Mouse (Mus musculus): ENCODE data around the gene Rad54l. TPM values are rescaled to one million over a fixed set of nuclear protein-coding genes. Genes with fewer than 3 reads are reported as not detected.

Gene Rad54l
- polyA plus RNA-seq, 1 experiment from 2014 or later: 10.5 TPM

GRCm38 (mm10) chr4:116070116-116070515 is 53.4 kb downstream of the Rad54l start:
- no peak overlapping the region for H3K4me2 ChIP-seq (ENCODE audit: low read length)
- H3K9me3 ChIP-seq (ENCODE audit: control insufficient read depth, low read length): no peaks in the 10 kb centered on the region
- H3K4me3 ChIP-seq (replicated peaks; ENCODE audit: low read depth, low read length): no peak overlapping the region
- peaks cover 43% of the 10 kb centered on the region for H3K36me3 ChIP-seq (ENCODE audit: control insufficient read depth, insufficient read depth, low read length)
- DNase-seq: no peak
- H3K27ac ChIP-seq (replicated peaks; ENCODE audit: low read depth, low read length): no peak overlapping the region
- ATAC-seq (ENCODE audit: low FRiP score, low TSS enrichment): no peak
- no peaks in the 10 kb centered on the region for H3K27me3 ChIP-seq (ENCODE audit: control insufficient read depth, insufficient read depth, low read length)
- 96% methylated on average over 6 of the region's 6 CpGs for WGBS
- H3K4me1 ChIP-seq (ENCODE audit: control insufficient read depth, insufficient read depth, low read length): peaks cover 18% of the 10 kb centered on the region
- H3K9ac ChIP-seq (replicated peaks; ENCODE audit: low read length): no peak overlapping the region

GRCm38 (mm10) chr4:116063855-116064254 is 59.6 kb downstream of the Rad54l start:
- Histone ChIP-seq H3K9me3 (ENCODE audit: control insufficient read depth, low read length) (no peaks in the 10 kb centered on the region), H3K4me3 (replicated peaks; ENCODE audit: low read depth, low read length) (no peak overlapping the region), H3K4me1 (ENCODE audit: control insufficient read depth, insufficient read depth, low read length) (no peaks in the 10 kb centered on the region), H3K4me2 (ENCODE audit: low read length) (no peak overlapping the region), H3K9ac (replicated peaks; ENCODE audit: low read length) (no peak overlapping the region), H3K27ac (replicated peaks; ENCODE audit: low read depth, low read length) (no peak overlapping the region), H3K27me3 (ENCODE audit: control insufficient read depth, insufficient read depth, low read length) (no peaks in the 10 kb centered on the region), H3K36me3 (ENCODE audit: control insufficient read depth, insufficient read depth, low read length) (peaks cover 32% of the 10 kb centered on the region)
- ATAC-seq (ENCODE audit: low FRiP score, low TSS enrichment) (no peak), DNase-seq (no peak)
- 45% methylated on average over 1 of the region's 1 CpGs for WGBS

- WGBS: 85% methylated on average over 5 of the region's 5 CpGs
- no peak for ATAC-seq (ENCODE audit: low FRiP score, low TSS enrichment)
These were observed 64.3 kb downstream of the Rad54l start for GRCm38 (mm10) chr4:116059012-116059726.

GRCm38 (mm10) chr4:116057559-116057958 is 65.9 kb downstream of the Rad54l start:
- no peaks in the 10 kb centered on the region for H3K27me3 ChIP-seq (ENCODE audit: control insufficient read depth, insufficient read depth, low read length)
- DNase-seq: no peak
- H3K4me3 ChIP-seq (replicated peaks; ENCODE audit: low read depth, low read length): no peak overlapping the region
- no peaks in the 10 kb centered on the region for H3K36me3 ChIP-seq (ENCODE audit: control insufficient read depth, insufficient read depth, low read length)
- no peaks in the 10 kb centered on the region for H3K9me3 ChIP-seq (ENCODE audit: control insufficient read depth, low read length)
- peaks cover 8% of the 10 kb centered on the region; the same call in 1 of the 2 replicates for H3K4me1 ChIP-seq (ENCODE audit: control insufficient read depth, insufficient read depth, low read length)
- no peak overlapping the region for H3K9ac ChIP-seq (replicated peaks; ENCODE audit: low read length)
- no peak overlapping the region for H3K4me2 ChIP-seq (ENCODE audit: low read length)
- WGBS: 0% methylated on average over 1 of the region's 1 CpGs
- H3K27ac ChIP-seq (replicated peaks; ENCODE audit: low read depth, low read length): no peak overlapping the region
- ATAC-seq (ENCODE audit: low FRiP score, low TSS enrichment): no peak

More at GRCm38 (mm10) chr4:116059012-116059726, 64.3 kb downstream of the Rad54l start:
- no peaks in the 10 kb centered on the region for H3K27me3 ChIP-seq (ENCODE audit: control insufficient read depth, insufficient read depth, low read length)
- H3K36me3 ChIP-seq (ENCODE audit: control insufficient read depth, insufficient read depth, low read length): no peaks in the 10 kb centered on the region
- H3K4me1 ChIP-seq (ENCODE audit: control insufficient read depth, insufficient read depth, low read length): peaks cover under 1% of the 10 kb centered on the region; the same call in 1 of the 2 replicates
- DNase-seq: no peak
- no peak overlapping the region for H3K4me2 ChIP-seq (ENCODE audit: low read length)
- no peaks in the 10 kb centered on the region for H3K9me3 ChIP-seq (ENCODE audit: control insufficient read depth, low read length)
- no peak overlapping the region for H3K27ac ChIP-seq (replicated peaks; ENCODE audit: low read depth, low read length)
- no peak overlapping the region for H3K9ac ChIP-seq (replicated peaks; ENCODE audit: low read length)
- H3K4me3 ChIP-seq (replicated peaks; ENCODE audit: low read depth, low read length): no peak overlapping the region

- H3K4me2 ChIP-seq (ENCODE audit: low read length): peak within 1 kb of the TSS; percentile 67
- peaks cover 11% of the 10 kb centered on the region; the same call in 1 of the 2 replicates for H3K4me1 ChIP-seq (ENCODE audit: control insufficient read depth, insufficient read depth, low read length)
- no peaks in the 10 kb centered on the region for H3K9me3 ChIP-seq (ENCODE audit: control insufficient read depth, low read length)
- 0% methylated on average over 35 of the region's 35 CpGs for WGBS
- H3K9ac ChIP-seq (replicated peaks; ENCODE audit: low read length): peak within 1 kb of the TSS; percentile 53
- H3K27ac ChIP-seq (replicated peaks; ENCODE audit: low read depth, low read length): peak within 1 kb of the TSS; percentile 89
- peak; percentile 93 for ATAC-seq (ENCODE audit: low FRiP score, low TSS enrichment)
- peak; percentile 94 for DNase-seq
- no peaks in the 10 kb centered on the region for H3K36me3 ChIP-seq (ENCODE audit: control insufficient read depth, insufficient read depth, low read length)
- no peaks in the 10 kb centered on the region for H3K27me3 ChIP-seq (ENCODE audit: control insufficient read depth, insufficient read depth, low read length)
- H3K4me3 ChIP-seq (replicated peaks; ENCODE audit: low read depth, low read length): peak within 1 kb of the TSS; percentile 61
These were observed 70.0 kb downstream of the Rad54l start, which contains the start of gene Nsun4 for GRCm38 (mm10) chr4:116053399-116053961. Gene Nsun4, minus strand, starts transcription at chr4:116053876.

GRCm38 (mm10) chr4:116052526-116053293 is 70.8 kb downstream of the Rad54l start:
- Histone ChIP-seq H3K4me2 (ENCODE audit: low read length) (peak overlapping the region; percentile 67), H3K27ac (replicated peaks; ENCODE audit: low read depth, low read length) (peak overlapping the region; percentile 89), H3K27me3 (ENCODE audit: control insufficient read depth, insufficient read depth, low read length) (no peaks in the 10 kb centered on the region), H3K4me3 (replicated peaks; ENCODE audit: low read depth, low read length) (peak overlapping the region; percentile 61), H3K9me3 (ENCODE audit: control insufficient read depth, low read length) (no peaks in the 10 kb centered on the region), H3K4me1 (ENCODE audit: control insufficient read depth, insufficient read depth, low read length) (peaks cover 11% of the 10 kb centered on the region; the same call in 1 of the 2 replicates), H3K36me3 (ENCODE audit: control insufficient read depth, insufficient read depth, low read length) (peaks cover 6% of the 10 kb centered on the region; the same call in 1 of the 2 replicates), H3K9ac (replicated peaks; ENCODE audit: low read length) (peak overlapping the region; percentile 53; the same call in 1 of the 2 replicates)
- ATAC-seq (ENCODE audit: low FRiP score, low TSS enrichment) (peak; percentile 38; the same call in 1 of the 2 replicates), DNase-seq (peak; percentile 69)
- 10% methylated on average over 22 of the region's 22 CpGs for WGBS

- Histone ChIP-seq H3K27me3 (ENCODE audit: control insufficient read depth, insufficient read depth, low read length) (no peaks in the 10 kb centered on the region), H3K4me1 (ENCODE audit: control insufficient read depth, insufficient read depth, low read length) (peaks cover 11% of the 10 kb centered on the region; the same call in 1 of the 2 replicates), H3K9me3 (ENCODE audit: control insufficient read depth, low read length) (no peaks in the 10 kb centered on the region), H3K4me2 (ENCODE audit: low read length) (no peak overlapping the region), H3K36me3 (ENCODE audit: control insufficient read depth, insufficient read depth, low read length) (peaks cover 11% of the 10 kb centered on the region), H3K27ac (replicated peaks; ENCODE audit: low read depth, low read length) (no peak overlapping the region), H3K9ac (replicated peaks; ENCODE audit: low read length) (no peak overlapping the region), H3K4me3 (replicated peaks; ENCODE audit: low read depth, low read length) (no peak overlapping the region)
- ATAC-seq (ENCODE audit: low FRiP score, low TSS enrichment) (no peak), DNase-seq (no peak)
- WGBS: 86% methylated on average over 3 of the region's 3 CpGs
These were observed 74.3 kb downstream of the Rad54l start for GRCm38 (mm10) chr4:116049211-116049610.

GRCm38 (mm10) chr4:116048130-116048920 is 75.2 kb downstream of the Rad54l start:
- ATAC-seq (ENCODE audit: low FRiP score, low TSS enrichment) (no peak), DNase-seq (no peak)
- Histone ChIP-seq H3K4me3 (replicated peaks; ENCODE audit: low read depth, low read length) (no peak overlapping the region), H3K4me1 (ENCODE audit: control insufficient read depth, insufficient read depth, low read length) (peaks cover 8% of the 10 kb centered on the region; the same call in 1 of the 2 replicates), H3K27ac (replicated peaks; ENCODE audit: low read depth, low read length) (no peak overlapping the region), H3K4me2 (ENCODE audit: low read length) (no peak overlapping the region), H3K9ac (replicated peaks; ENCODE audit: low read length) (no peak overlapping the region), H3K9me3 (ENCODE audit: control insufficient read depth, low read length) (no peaks in the 10 kb centered on the region), H3K27me3 (ENCODE audit: control insufficient read depth, insufficient read depth, low read length) (no peaks in the 10 kb centered on the region), H3K36me3 (ENCODE audit: control insufficient read depth, insufficient read depth, low read length) (peaks cover 11% of the 10 kb centered on the region)
- WGBS: 84% methylated on average over 7 of the region's 7 CpGs

Measured in midbrain, embryonic 14.5 days (tissue).